In genomic region chr2:30416649-30416965, GRCm38 (mm10) we compare ENCODE assay signal across 8 mouse cellular contexts. TPM values are rescaled to one million over a fixed set of nuclear protein-coding genes. Genes with fewer than 3 reads are reported as not detected.
DNase-seq lines count a peak whose midpoint lies in the region; ATAC-seq and TF ChIP-seq lines count a peak whose summit lies in the region.

No protein-coding gene starts in this region.

- no peaks in the 10 kb centered on the region for H3K9me3 ChIP-seq in heart, postnatal 0 days (replicated peaks; ENCODE audit: control insufficient read depth, low read length)
- H3K9me3 ChIP-seq in hindbrain, embryonic 11.5 days (ENCODE audit: control insufficient read depth, low read length) = no peaks in the 10 kb centered on the region
- H3K9me3 ChIP-seq in midbrain, embryonic 12.5 days = no peaks in the 10 kb centered on the region

- DNase-seq in heart, postnatal 0 days (ENCODE audit: low spot score) = no peak
- no peak for DNase-seq in heart, adult 8-10 months (ENCODE audit: low spot score)
- DNase-seq in adipocyte (ENCODE audit: low spot score) = peak; percentile 45
- no peak for DNase-seq in hindbrain, embryonic 11.5 days (ENCODE audit: low spot score)
- no peak for DNase-seq in thymus, postnatal 0 days (ENCODE audit: low spot score)
- DNase-seq in gastrocnemius, postnatal 10 days = no peak
- DNase-seq in adrenal gland, adult 2 months = no peak

- peaks cover 13% of the 10 kb centered on the region for H3K36me3 ChIP-seq in heart, postnatal 0 days (replicated peaks; ENCODE audit: control insufficient read depth, insufficient read depth, low read length)
- H3K36me3 ChIP-seq in hindbrain, embryonic 11.5 days (ENCODE audit: control insufficient read depth, insufficient read depth, low read length) = no peaks in the 10 kb centered on the region
- H3K36me3 ChIP-seq in midbrain, embryonic 12.5 days = peaks cover 11% of the 10 kb centered on the region; the same call in 1 of the 2 replicates

- no peak for TF ChIP-seq CTCF in heart, postnatal 0 days (IDR thresholded peaks at IDR 0.05; ENCODE audit: low read depth)

- peak overlapping the region; percentile 91 for H3K9ac ChIP-seq in heart, postnatal 0 days (replicated peaks; ENCODE audit: low read depth, low read length)
- H3K9ac ChIP-seq in hindbrain, embryonic 11.5 days (ENCODE audit: low read depth, low read length) = peak overlapping the region; percentile 97
- H3K9ac ChIP-seq in midbrain, embryonic 12.5 days (replicated peaks) = peak overlapping the region; percentile 93

- TF ChIP-seq EP300 in heart, postnatal 0 days (IDR thresholded peaks at IDR 0.05; ENCODE audit: low read depth) = no peak

- ATAC-seq in heart, postnatal 0 days (ENCODE audit: insufficient read depth, low read depth) = no peak
- no peak for ATAC-seq in hindbrain, embryonic 11.5 days (ENCODE audit: low FRiP score)
- ATAC-seq in midbrain, embryonic 12.5 days (ENCODE audit: low FRiP score, low read depth) = no peak

- H3K4me1 ChIP-seq in heart, postnatal 0 days (ENCODE audit: control insufficient read depth, insufficient read depth) = peaks cover 40% of the 10 kb centered on the region
- H3K4me1 ChIP-seq in hindbrain, embryonic 11.5 days (replicated peaks; ENCODE audit: control insufficient read depth, insufficient read depth, low read length) = peaks cover 14% of the 10 kb centered on the region; the same call in 1 of the 2 replicates
- peaks cover 36% of the 10 kb centered on the region for H3K4me1 ChIP-seq in midbrain, embryonic 12.5 days

- 0% methylated on average over 6 of the region's 7 CpGs for WGBS in heart, postnatal 0 days
- WGBS in hindbrain, embryonic 11.5 days = 2% methylated on average over 7 of the region's 7 CpGs
- 0% methylated on average over 7 of the region's 7 CpGs for whole genome bisulfite sequencing in midbrain, embryonic 12.5 days

- peak overlapping the region; percentile 94 for H3K27ac ChIP-seq in heart, postnatal 0 days (ENCODE audit: low read depth)
- peak overlapping the region; percentile 96 for H3K27ac ChIP-seq in hindbrain, embryonic 11.5 days (ENCODE audit: low read depth, low read length)
- H3K27ac ChIP-seq in midbrain, embryonic 12.5 days (replicated peaks) = peak overlapping the region; percentile 98

- peak overlapping the region; percentile 84 for H3K4me3 ChIP-seq in heart, postnatal 0 days (ENCODE audit: low read depth, low read length)
- peak overlapping the region; percentile 88 for H3K4me3 ChIP-seq in hindbrain, embryonic 11.5 days (ENCODE audit: low read depth, low read length)
- peak overlapping the region; percentile 87 for H3K4me3 ChIP-seq in midbrain, embryonic 12.5 days

- peak overlapping the region; percentile 70 for H3K4me2 ChIP-seq in heart, postnatal 0 days (ENCODE audit: low read depth, low read length)
- peak overlapping the region; percentile 74 for H3K4me2 ChIP-seq in hindbrain, embryonic 11.5 days (replicated peaks; ENCODE audit: low read depth, low read length)
- peak overlapping the region; percentile 78 for H3K4me2 ChIP-seq in midbrain, embryonic 12.5 days (replicated peaks)

- no peaks in the 10 kb centered on the region for H3K27me3 ChIP-seq in heart, postnatal 0 days (ENCODE audit: control insufficient read depth, insufficient read depth, low read length)
- H3K27me3 ChIP-seq in hindbrain, embryonic 11.5 days (ENCODE audit: control insufficient read depth, insufficient read depth, low read length) = no peaks in the 10 kb centered on the region
- peaks cover 13% of the 10 kb centered on the region for H3K27me3 ChIP-seq in midbrain, embryonic 12.5 days

RNA-seq across cellular contexts. Expression of gene Ptpa, which starts 0.8 kb away (rescaled TPM):
- 109 and 112 TPM in 2 replicates for total RNA-seq in heart, postnatal 0 days (2014; rRNA removed; ENCODE audit: low replicate concordance)
- 92.4 TPM in 2 replicates for polyA plus RNA-seq in heart, postnatal 0 days (2015; fragmentation: Nextera tagmentation; extraction: Ambion mirVana)
- total RNA-seq in heart, adult 8-10 months (2022) = 100 to 1,000 TPM in 1 of 4 experiments, 10 to 100 TPM in 3; 74.6 to 100 (median 83.0) TPM
- 55.4 and 62.8 TPM in 2 replicates for polyA plus RNA-seq in hindbrain, embryonic 11.5 days (2014; fragmentation: Nextera tagmentation; extraction: Ambion mirVana)
- 128 and 129 TPM in 2 replicates for polyA plus RNA-seq in midbrain, embryonic 12.5 days (2016; fragmentation: Nextera tagmentation; extraction: Ambion mirVana)
- polyA plus RNA-seq in thymus, postnatal 0 days (2015; fragmentation: Nextera tagmentation; extraction: Ambion mirVana) = 127 and 128 TPM in 2 replicates
- 100 to 1,000 TPM in 1 of 2 experiments, 10 to 100 TPM in 1; 95.1 to 101 TPM for total RNA-seq in gastrocnemius, postnatal 10 days (2021)
- 100 to 1,000 TPM; 124 to 147 TPM for total RNA-seq in adrenal gland, adult 2 months (2021)
- 235 and 242 TPM in 2 replicates for polyA plus RNA-seq in adrenal gland, adult 2 months (2012; rRNA removed)

RNA-seq across cellular contexts. Expression of gene Crat, which starts 1.0 kb away (rescaled TPM):
- 351 and 413 TPM in 2 replicates for total RNA-seq in heart, postnatal 0 days (2014; rRNA removed; ENCODE audit: low replicate concordance)
- 263 and 266 TPM in 2 replicates for polyA plus RNA-seq in heart, postnatal 0 days (2015; fragmentation: Nextera tagmentation; extraction: Ambion mirVana)
- 100 to 1,000 TPM; 490 to 636 (median 559) TPM for total RNA-seq in heart, adult 8-10 months (2022)
- polyA plus RNA-seq in hindbrain, embryonic 11.5 days (2014; fragmentation: Nextera tagmentation; extraction: Ambion mirVana) = 21.5 and 27.5 TPM in 2 replicates
- 20.4 and 22.6 TPM in 2 replicates for polyA plus RNA-seq in midbrain, embryonic 12.5 days (2016; fragmentation: Nextera tagmentation; extraction: Ambion mirVana)
- polyA plus RNA-seq in thymus, postnatal 0 days (2015; fragmentation: Nextera tagmentation; extraction: Ambion mirVana) = 7.9 and 10.2 TPM in 2 replicates
- 100 to 1,000 TPM; 228 to 262 TPM for total RNA-seq in gastrocnemius, postnatal 10 days (2021)
- total RNA-seq in adrenal gland, adult 2 months (2021) = 100 to 1,000 TPM; 216 to 274 TPM
- 326 and 448 TPM in 2 replicates for polyA plus RNA-seq in adrenal gland, adult 2 months (2012; rRNA removed)

RNA-seq across cellular contexts. Expression of gene Dolpp1, which starts 24.6 kb away (rescaled TPM):
- 40.6 and 56.4 TPM in 2 replicates for total RNA-seq in heart, postnatal 0 days (2014; rRNA removed; ENCODE audit: low replicate concordance)
- 14.4 and 15.0 TPM in 2 replicates for polyA plus RNA-seq in heart, postnatal 0 days (2015; fragmentation: Nextera tagmentation; extraction: Ambion mirVana)
- 1 to 10 TPM; 5.7 to 9.8 (median 7.9) TPM for total RNA-seq in heart, adult 8-10 months (2022)
- 41.9 and 44.5 TPM in 2 replicates for polyA plus RNA-seq in hindbrain, embryonic 11.5 days (2014; fragmentation: Nextera tagmentation; extraction: Ambion mirVana)
- 51.2 and 52.3 TPM in 2 replicates for polyA plus RNA-seq in midbrain, embryonic 12.5 days (2016; fragmentation: Nextera tagmentation; extraction: Ambion mirVana)
- polyA plus RNA-seq in thymus, postnatal 0 days (2015; fragmentation: Nextera tagmentation; extraction: Ambion mirVana) = 27.8 and 28.1 TPM in 2 replicates
- 10 to 100 TPM; 10.9 to 14.3 TPM for total RNA-seq in gastrocnemius, postnatal 10 days (2021)
- 10 to 100 TPM; 16.5 to 21.9 TPM for total RNA-seq in adrenal gland, adult 2 months (2021)
- polyA plus RNA-seq in adrenal gland, adult 2 months (2012; rRNA removed) = 70.6 and 82.0 TPM in 2 replicates

RNA-seq across cellular contexts. Expression of gene Miga2, which starts 52.6 kb away (rescaled TPM):
- 82.6 and 105 TPM in 2 replicates for total RNA-seq in heart, postnatal 0 days (2014; rRNA removed; ENCODE audit: low replicate concordance)
- polyA plus RNA-seq in heart, postnatal 0 days (2015; fragmentation: Nextera tagmentation; extraction: Ambion mirVana) = 31.9 and 32.6 TPM in 2 replicates
- total RNA-seq in heart, adult 8-10 months (2022) = 10 to 100 TPM; 66.5 to 76.0 (median 71.4) TPM
- polyA plus RNA-seq in hindbrain, embryonic 11.5 days (2014; fragmentation: Nextera tagmentation; extraction: Ambion mirVana) = 13.9 and 18.6 TPM in 2 replicates
- polyA plus RNA-seq in midbrain, embryonic 12.5 days (2016; fragmentation: Nextera tagmentation; extraction: Ambion mirVana) = 28.8 and 30.4 TPM in 2 replicates
- 7.6 and 10.6 TPM in 2 replicates for polyA plus RNA-seq in thymus, postnatal 0 days (2015; fragmentation: Nextera tagmentation; extraction: Ambion mirVana)
- 10 to 100 TPM; 19.4 to 31.1 TPM for total RNA-seq in gastrocnemius, postnatal 10 days (2021)
- 100 to 1,000 TPM in 1 of 2 experiments, 10 to 100 TPM in 1; 71.7 to 111 TPM for total RNA-seq in adrenal gland, adult 2 months (2021)
- 55.8 and 68.1 TPM in 2 replicates for polyA plus RNA-seq in adrenal gland, adult 2 months (2012; rRNA removed)

RNA-seq across cellular contexts. Expression of gene Ier5l, which starts 57.4 kb away (rescaled TPM):
- 12.4 and 12.5 TPM in 2 replicates for total RNA-seq in heart, postnatal 0 days (2014; rRNA removed; ENCODE audit: low replicate concordance)
- 0.94 and 1.2 TPM in 2 replicates for polyA plus RNA-seq in heart, postnatal 0 days (2015; fragmentation: Nextera tagmentation; extraction: Ambion mirVana)
- 1 to 10 TPM; 2.4 to 5.0 (median 4.3) TPM for total RNA-seq in heart, adult 8-10 months (2022)
- 6.3 and 6.8 TPM in 2 replicates for polyA plus RNA-seq in hindbrain, embryonic 11.5 days (2014; fragmentation: Nextera tagmentation; extraction: Ambion mirVana)
- polyA plus RNA-seq in midbrain, embryonic 12.5 days (2016; fragmentation: Nextera tagmentation; extraction: Ambion mirVana) = 2.7 and 3.4 TPM in 2 replicates
- 0.55 and 0.69 TPM in 2 replicates for polyA plus RNA-seq in thymus, postnatal 0 days (2015; fragmentation: Nextera tagmentation; extraction: Ambion mirVana)
- 1 to 10 TPM; 4.8 to 7.4 TPM for total RNA-seq in gastrocnemius, postnatal 10 days (2021)
- 1 to 10 TPM; 2.4 to 7.8 TPM for total RNA-seq in adrenal gland, adult 2 months (2021)
- polyA plus RNA-seq in adrenal gland, adult 2 months (2012; rRNA removed) = 30.6 and 39.4 TPM in 2 replicates
